Mouse (Mus musculus) liver, embryonic 11.5 days (tissue): Measurements from ENCODE around the gene Rcl1. TPM values are rescaled to one million over a fixed set of nuclear protein-coding genes. Genes with fewer than 3 reads are reported as not detected.
A peak's percentile ranks its signal among the peaks of the same experiment; 100 is the strongest.

Source experiments
- ATAC-seq: fragments of 200-750 bp; cut with Nextera tagmentation; replicated peaks from 2 replicates; pipeline ENCODE4 v1.8.0; 2017; ENCODE audit warnings: moderate number of reproducible peaks, mild to moderate bottlenecking, moderate TSS enrichment, moderate library complexity; ENCODE audit not compliant: low FRiP score
- DNase-seq: peaks from one replicate; pipeline ENCODE4 v3.0.0-alpha.2; 2017; ENCODE audit warnings: low spot score
- H3K27ac ChIP-seq: fragments of 300-500 bp; sonication (generic); 2 replicates; pipeline ENCODE4 v1.5.1; 2014; ENCODE audit warnings: mild to moderate bottlenecking, low read depth, low read length, control low read depth
- H3K27me3 ChIP-seq: fragments of 300-500 bp; sonication (generic); replicated peaks from 2 replicates; pipeline ENCODE4 v1.6.1; 2014; ENCODE audit warnings: low read length, mixed read lengths; ENCODE audit not compliant: control insufficient read depth, insufficient read depth
- H3K36me3 ChIP-seq: fragments of 300-500 bp; sonication (generic); 2 replicates; pipeline ENCODE4 v1.6.1; 2014; ENCODE audit warnings: mild to moderate bottlenecking, low read length, moderate library complexity, mixed read lengths; ENCODE audit not compliant: control insufficient read depth, insufficient read depth
- H3K4me1 ChIP-seq: fragments of 300-500 bp; sonication (generic); replicated peaks from 2 replicates; pipeline ENCODE4 v1.6.1; 2014; ENCODE audit warnings: low read length, mixed read lengths; ENCODE audit not compliant: control insufficient read depth, insufficient read depth
- H3K4me2 ChIP-seq: fragments of 300-500 bp; sonication (generic); 2 replicates; pipeline ENCODE4 v1.6.1; 2014; ENCODE audit warnings: mild to moderate bottlenecking, control low read depth, moderate library complexity
- H3K4me3 ChIP-seq: fragments of 300-500 bp; sonication (generic); 2 replicates; pipeline ENCODE4 v1.5.1; 2014; ENCODE audit warnings: low read depth, low read length, control low read depth
- H3K9ac ChIP-seq: fragments of 300-500 bp; sonication (generic); 2 replicates; pipeline ENCODE4 v1.6.1; 2014; ENCODE audit warnings: low read depth, low read length, control low read depth
- H3K9me3 ChIP-seq: fragments of 300-500 bp; sonication (generic); 2 replicates; pipeline ENCODE4 v1.6.1; 2016; ENCODE audit warnings: low read length, inconsistent platforms, mixed read lengths; ENCODE audit not compliant: control insufficient read depth
- WGBS: fragments of 180-500 bp; shearing (Covaris S2); extraction: QIAGEN DNeasy Blood & Tissue Kit; methylation state at CpG from one replicate; pipeline ENCODE4 v1.1.7; 2014; 5-methylcytosine and 5-hydroxymethylcytosine counted together
- polyA plus RNA-seq: library from polyadenylated mRNA; unstranded; fragments of >200 nt; fragmentation: Nextera tagmentation; extraction: Ambion mirVana; gene quantifications from 2 replicates; pipeline ENCODE4 v1.2.1, GENCODE M21; 2014

Gene Rcl1
- polyA plus RNA-seq, result 114 and 120 TPM in 2 replicates

DNA sequence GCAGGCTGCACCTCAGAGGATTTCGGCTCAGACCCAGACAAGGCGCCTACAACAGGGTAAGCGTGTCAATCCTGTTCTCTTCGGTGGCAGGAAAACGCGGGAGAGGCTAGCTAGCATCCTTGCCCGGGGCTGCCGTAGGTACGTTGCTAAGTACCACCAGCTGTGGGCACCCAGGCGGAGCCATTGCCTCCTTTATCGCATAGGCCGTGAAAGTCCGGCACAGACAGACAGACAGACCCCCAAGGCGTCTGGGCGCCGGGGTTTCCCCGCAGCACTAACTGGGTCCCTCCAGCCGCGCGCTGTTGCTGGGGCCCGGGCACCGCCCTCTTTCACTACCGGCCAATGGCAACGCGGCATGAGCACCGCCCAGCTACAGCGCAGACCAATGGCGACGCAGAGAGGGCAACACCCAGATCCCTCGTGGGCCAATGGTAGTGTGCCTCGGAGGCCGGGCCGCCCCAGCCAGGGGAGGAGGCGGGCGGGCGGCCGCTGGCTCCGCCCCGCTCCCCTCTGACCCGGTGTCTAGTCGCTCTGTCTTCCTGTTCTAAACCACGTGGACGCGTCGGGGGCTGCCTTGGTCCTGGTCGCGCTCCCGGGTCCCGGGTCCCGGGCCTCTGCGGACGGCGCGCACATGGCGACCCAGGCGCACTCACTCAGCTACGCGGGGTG is at the start of gene Rcl1:
Rcl1 (plus strand) TSS at position 502 of the 669 bp plus-strand sequence.
- H3K27ac ChIP-seq, result peak within 1 kb of the TSS; percentile 71
- peak within 1 kb of the TSS; percentile 95 for H3K4me2 ChIP-seq
- H3K9ac ChIP-seq, result peak within 1 kb of the TSS; percentile 90
- H3K4me1 ChIP-seq, result peaks cover 27% of the 10 kb centered on the region
- no peaks in the 10 kb centered on the region for H3K9me3 ChIP-seq
- ATAC-seq (peak; percentile 100), DNase-seq (peak; percentile 94)
- WGBS, result under 1% methylated on average over 54 of the region's 58 CpGs
- no peaks in the 10 kb centered on the region for H3K27me3 ChIP-seq
- H3K36me3 ChIP-seq, result 0 out of 2 replicates have a peak, but pooled peaks cover 2% of the 10 kb centered on the region
- peak within 1 kb of the TSS; percentile 99 for H3K4me3 ChIP-seq

- peak overlapping the region; percentile 39; the same call in 1 of the 2 replicates for H3K4me2 ChIP-seq
- WGBS, result 70% methylated on average over 12 of the region's 12 CpGs
Observed at GRCm38 (mm10) chr19:29052786-29053185, 48.4 kb upstream of the Rcl1 start.

GRCm38 (mm10) chr19:29054594-29054993 is 46.6 kb upstream of the Rcl1 start:
- Histone ChIP-seq H3K4me3 (no peak overlapping the region), H3K4me2 (no peak overlapping the region), H3K27ac (no peak overlapping the region), H3K27me3 (no peaks in the 10 kb centered on the region), H3K36me3 (no peaks in the 10 kb centered on the region), H3K4me1 (peaks cover 9% of the 10 kb centered on the region), H3K9me3 (no peaks in the 10 kb centered on the region), H3K9ac (no peak overlapping the region)
- DNase-seq (no peak), ATAC-seq (no peak)
- WGBS, result 74% methylated on average over 6 of the region's 6 CpGs

More at GRCm38 (mm10) chr19:29052786-29053185, 48.4 kb upstream of the Rcl1 start:
- peaks cover 16% of the 10 kb centered on the region for H3K4me1 ChIP-seq
- no peaks in the 10 kb centered on the region for H3K36me3 ChIP-seq
- no peak overlapping the region; the same call in 1 of the 2 replicates for H3K27ac ChIP-seq
- H3K9me3 ChIP-seq, result no peaks in the 10 kb centered on the region
- no peaks in the 10 kb centered on the region for H3K27me3 ChIP-seq
- no peak overlapping the region for H3K4me3 ChIP-seq
- no peak for DNase-seq
- H3K9ac ChIP-seq, result no peak overlapping the region
- 0 out of 2 replicates have a peak, but pooled peaks have one; percentile 38 for ATAC-seq

GRCm38 (mm10) chr19:29055469-29055868 is 45.7 kb upstream of the Rcl1 start:
- 81% methylated on average over 4 of the region's 4 CpGs for WGBS
- Histone ChIP-seq H3K9me3 (no peaks in the 10 kb centered on the region), H3K27me3 (no peaks in the 10 kb centered on the region), H3K36me3 (no peaks in the 10 kb centered on the region), H3K9ac (no peak overlapping the region), H3K4me2 (no peak overlapping the region), H3K27ac (no peak overlapping the region), H3K4me3 (no peak overlapping the region), H3K4me1 (peaks cover 9% of the 10 kb centered on the region)
- DNase-seq, result no peak
- ATAC-seq, result no peak

- Histone ChIP-seq H3K4me2 (no peak overlapping the region), H3K4me1 (no peaks in the 10 kb centered on the region), H3K27me3 (no peaks in the 10 kb centered on the region), H3K9me3 (no peaks in the 10 kb centered on the region), H3K36me3 (no peaks in the 10 kb centered on the region), H3K4me3 (no peak overlapping the region), H3K9ac (no peak overlapping the region), H3K27ac (no peak overlapping the region)
- DNase-seq (no peak), ATAC-seq (no peak)
- 66% methylated on average over 5 of the region's 5 CpGs for WGBS
Observed at GRCm38 (mm10) chr19:29058741-29059140, 42.4 kb upstream of the Rcl1 start.

DNA sequence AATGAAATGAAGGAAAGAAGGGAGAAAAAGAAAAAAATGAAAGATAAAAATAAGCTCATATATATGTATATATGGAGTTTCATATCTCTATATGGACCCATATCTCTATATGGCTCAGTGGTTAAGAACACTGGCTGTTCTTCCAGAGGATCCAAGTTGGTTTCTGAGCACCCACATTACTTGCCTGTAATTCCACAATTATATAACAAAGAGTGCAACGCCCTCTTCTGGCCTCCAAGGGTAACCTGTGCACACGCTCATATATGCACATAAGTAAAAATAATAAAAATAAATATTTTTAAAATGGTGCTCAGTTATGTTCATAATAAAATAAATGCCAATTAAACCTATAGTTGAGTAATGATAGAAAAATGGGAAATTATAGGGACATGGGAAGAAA is 41.5 kb upstream of the Rcl1 start:
- H3K9me3 ChIP-seq, result no peaks in the 10 kb centered on the region
- H3K36me3 ChIP-seq, result no peaks in the 10 kb centered on the region
- H3K4me3 ChIP-seq, result no peak overlapping the region
- no peak overlapping the region for H3K9ac ChIP-seq
- no peaks in the 10 kb centered on the region; the same call in 1 of the 2 replicates for H3K4me1 ChIP-seq
- no peak overlapping the region for H3K4me2 ChIP-seq
- DNase-seq (no peak), ATAC-seq (no peak)
- no peak overlapping the region for H3K27ac ChIP-seq
- H3K27me3 ChIP-seq, result no peaks in the 10 kb centered on the region
- WGBS, result 81% methylated on average over 2 of the region's 2 CpGs

DNA sequence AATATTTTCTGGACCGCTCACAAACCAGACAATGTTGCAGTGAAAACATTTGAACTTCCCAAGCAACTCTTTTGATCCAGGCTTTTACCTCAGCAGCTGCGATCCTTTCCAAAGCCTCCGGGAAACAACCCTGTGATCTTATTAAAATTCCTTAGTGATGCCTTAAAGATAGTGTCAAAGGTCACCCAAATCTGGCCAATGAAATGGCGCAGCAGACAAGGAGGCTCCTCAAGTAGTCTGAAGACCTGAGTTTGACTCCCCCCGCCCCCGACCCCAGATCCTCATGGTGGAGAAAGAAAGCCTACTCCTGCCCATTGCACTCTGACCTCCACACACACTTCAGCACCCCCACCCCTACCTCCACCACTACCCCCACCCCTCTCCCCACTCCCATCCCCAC is 40.9 kb upstream of the Rcl1 start:
- Histone ChIP-seq H3K27ac (no peak overlapping the region), H3K4me1 (peaks cover 2% of the 10 kb centered on the region), H3K36me3 (no peaks in the 10 kb centered on the region), H3K4me3 (no peak overlapping the region), H3K9ac (no peak overlapping the region), H3K27me3 (no peaks in the 10 kb centered on the region), H3K4me2 (no peak overlapping the region), H3K9me3 (no peaks in the 10 kb centered on the region)
- DNase-seq (no peak), ATAC-seq (no peak)
- WGBS, result 64% methylated on average over 6 of the region's 6 CpGs

DNA sequence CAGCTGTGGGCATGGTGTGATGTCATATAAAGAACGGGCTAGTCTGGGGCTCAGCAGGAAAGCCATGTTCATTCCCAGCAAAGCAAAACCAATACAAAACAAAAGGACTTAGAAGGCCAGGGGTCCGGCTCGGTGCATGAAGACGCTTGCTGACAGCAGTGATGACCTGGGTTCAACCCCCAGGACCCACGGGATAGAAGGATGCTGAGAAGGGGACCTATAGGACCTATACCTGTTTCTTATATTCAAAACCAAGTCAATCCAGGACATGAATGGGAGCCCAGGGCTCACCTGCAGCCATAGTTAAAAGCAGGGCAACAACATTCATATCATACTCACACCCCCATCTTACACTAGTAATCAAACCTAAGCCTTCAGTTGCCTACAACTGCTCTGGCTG is 38.2 kb upstream of the Rcl1 start:
- Histone ChIP-seq H3K9ac (no peak overlapping the region), H3K27ac (no peak overlapping the region; the same call in 1 of the 2 replicates), H3K4me1 (peaks cover 16% of the 10 kb centered on the region), H3K36me3 (no peaks in the 10 kb centered on the region), H3K4me2 (no peak overlapping the region), H3K4me3 (no peak overlapping the region), H3K27me3 (no peaks in the 10 kb centered on the region), H3K9me3 (no peaks in the 10 kb centered on the region)
- DNase-seq (no peak), ATAC-seq (no peak)
- WGBS, result 86% methylated on average over 5 of the region's 5 CpGs
